Mouse (Mus musculus) gastrocnemius, adult 8-10 months (tissue): ENCODE data around the gene Syt3. TPM values are rescaled to one million over a fixed set of nuclear protein-coding genes. Genes with fewer than 3 reads are reported as not detected.

Source experiments
- DNase-seq, 2 experiments: peaks; one replicate each; pipeline ENCODE4 v3.0.0; 2022; ENCODE audit warnings: low spot score in 2 of 2
- total RNA-seq, 4 experiments: library from RNA; stranded (reverse); gene quantifications; 2 replicates each; pipeline ENCODE4 v1.2.4; 2022

Gene Syt3
- total RNA-seq, 4 experiments from 2014 or later, result 3.2 to 7.0 (median 5.2) TPM

GRCm38 (mm10) chr7:44405346-44406014, 21.6 kb downstream of the Syt3 start:
- peak; percentile 63 to 73 for DNase-seq

- no peak for DNase-seq
Observed at GRCm38 (mm10) chr7:44406015-44406355, 22.1 kb downstream of the Syt3 start.

- no peak for DNase-seq
Observed at GRCm38 (mm10) chr7:44411144-44411543, 27.2 kb downstream of the Syt3 start.

- no peak for DNase-seq
Observed at GRCm38 (mm10) chr7:44413307-44413706, 29.4 kb downstream of the Syt3 start.

DNA sequence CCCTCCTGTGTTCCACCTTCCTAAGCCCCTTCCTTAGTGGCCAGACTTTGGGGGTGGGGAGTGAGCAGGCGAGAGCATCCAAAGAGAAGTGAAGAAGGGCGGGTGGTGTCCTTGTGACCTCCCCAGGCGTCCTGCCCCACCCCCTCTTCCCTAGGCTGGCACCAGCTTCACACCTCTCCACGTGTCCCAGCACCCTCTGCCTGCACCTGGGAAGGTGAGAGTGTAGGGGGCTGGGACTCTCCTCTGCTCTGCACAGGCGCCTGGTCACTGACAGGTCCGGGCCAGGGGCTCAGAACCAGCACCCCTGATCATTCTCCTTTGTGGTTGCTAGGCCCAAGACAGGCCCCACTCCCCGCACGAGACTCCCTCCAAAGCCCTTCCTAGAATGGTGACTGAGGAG, 43.8 kb downstream of the Syt3 start:
- DNase-seq, result no peak

- DNase-seq, result no peak
Observed at GRCm38 (mm10) chr7:44428171-44428950, 44.5 kb downstream of the Syt3 start.

GRCm38 (mm10) chr7:44428968-44429521, 45.1 kb downstream of the Syt3 start, which contains the start of gene Lrrc4b:
TSS of gene Lrrc4b (plus strand) at chr7:44429018.
- DNase-seq, result no peak

GRCm38 (mm10) chr7:44429534-44430488, 45.9 kb downstream of the Syt3 start:
- DNase-seq, result no peak

DNA sequence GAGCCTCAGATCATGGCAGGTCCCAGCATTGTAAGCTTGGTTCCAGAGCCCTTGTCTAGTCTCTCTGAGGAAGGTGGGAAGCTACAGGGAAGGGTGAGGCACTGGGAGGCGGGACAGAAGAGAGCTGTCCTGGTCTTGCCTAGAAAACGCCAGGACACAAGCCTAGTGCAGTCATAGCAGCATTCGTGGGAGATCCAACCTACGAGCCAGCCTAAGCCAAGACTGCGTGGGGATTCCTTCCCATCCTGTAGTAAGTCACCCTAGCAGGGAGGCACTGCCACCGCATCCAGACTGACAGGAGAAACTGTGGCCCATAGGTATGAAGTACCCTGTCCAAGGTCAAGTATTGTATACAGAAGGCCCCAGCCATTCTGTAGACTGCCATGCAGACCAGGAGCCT, 48.6 kb downstream of the Syt3 start:
- no peak for DNase-seq

GRCm38 (mm10) chr7:44433371-44433770, 49.5 kb downstream of the Syt3 start:
- DNase-seq, result no peak

DNA sequence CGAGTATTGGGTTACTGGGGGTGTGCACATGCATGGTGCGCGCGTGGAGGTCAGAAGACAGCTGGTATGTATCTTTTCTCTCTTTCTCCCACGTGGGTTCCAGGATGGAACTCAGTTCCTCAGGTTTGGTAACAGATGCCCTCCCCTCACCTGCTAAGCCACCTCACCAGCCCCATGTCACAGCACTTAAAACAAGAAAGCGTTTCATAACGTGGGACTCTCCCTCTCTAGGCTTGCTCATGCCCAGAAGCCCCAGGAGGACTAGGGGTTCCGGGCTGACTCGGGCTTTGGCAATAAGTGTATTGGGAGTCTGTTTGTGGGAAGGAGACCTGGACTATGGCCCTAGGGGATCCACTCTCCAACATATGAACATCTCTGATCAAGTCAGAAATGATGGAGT, 50.2 kb downstream of the Syt3 start:
- no peak for DNase-seq

DNA sequence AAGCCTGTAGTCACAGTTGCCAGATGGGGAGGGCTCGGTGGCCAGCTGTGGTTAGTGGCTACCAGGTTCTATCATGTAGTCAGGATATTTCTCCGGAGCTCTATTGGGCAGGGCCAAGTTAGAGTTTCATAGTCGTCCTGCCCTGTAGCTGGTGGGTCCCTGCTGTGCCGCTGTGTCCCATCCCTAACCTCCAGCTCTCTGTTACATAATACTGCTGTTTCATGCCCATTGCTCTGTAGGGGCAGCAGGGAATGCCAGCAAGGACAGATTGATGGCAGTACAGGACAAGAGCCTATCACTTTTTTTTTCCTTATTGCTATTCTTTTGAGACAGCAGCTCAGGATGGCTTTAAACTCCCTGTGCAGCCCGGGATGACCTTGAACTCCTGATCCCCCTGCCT, 51.9 kb downstream of the Syt3 start:
- no peak for DNase-seq

DNA sequence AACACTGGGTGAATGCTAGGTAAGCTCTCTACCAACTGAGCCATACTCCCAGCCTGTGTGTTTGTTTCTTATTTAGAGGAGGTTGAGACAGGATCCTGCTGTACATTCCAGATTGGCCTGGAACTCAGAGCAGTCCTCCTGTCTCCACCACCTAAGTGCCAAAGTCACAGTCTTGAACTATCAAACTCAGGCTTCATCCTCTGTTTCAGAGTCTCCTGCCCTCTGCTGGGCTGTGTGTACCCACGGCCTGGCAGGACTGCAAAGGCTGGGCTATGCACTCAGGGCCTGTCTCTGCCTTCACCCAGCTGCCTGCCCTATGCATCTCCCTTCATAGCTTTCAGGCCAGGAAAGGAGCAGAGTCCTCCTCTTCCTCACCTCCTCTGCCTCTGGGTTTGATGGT, 52.4 kb downstream of the Syt3 start:
- DNase-seq, result no peak

DNA sequence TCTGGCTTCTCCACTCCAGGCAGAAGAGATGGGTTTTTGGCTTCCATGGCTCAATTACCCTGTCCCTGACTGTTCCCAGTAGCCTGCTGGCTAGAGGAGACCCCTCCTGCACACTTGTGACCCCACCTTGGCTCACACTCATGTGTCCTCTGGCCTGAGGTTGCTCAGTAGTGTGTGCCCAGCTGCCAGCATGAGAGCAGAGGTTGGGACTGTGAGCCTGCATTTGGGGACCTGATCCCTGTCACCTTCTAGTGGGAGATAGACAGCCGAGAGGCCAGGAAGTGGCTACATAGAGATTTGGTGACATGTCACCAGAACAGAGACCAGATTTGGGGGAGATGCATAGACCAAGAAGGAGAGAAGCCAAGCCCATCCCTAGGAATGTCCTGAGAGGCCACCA, 53.3 kb downstream of the Syt3 start:
- DNase-seq, result no peak

GRCm38 (mm10) chr7:44437933-44438332, 54.0 kb downstream of the Syt3 start:
- DNase-seq, result no peak

DNA sequence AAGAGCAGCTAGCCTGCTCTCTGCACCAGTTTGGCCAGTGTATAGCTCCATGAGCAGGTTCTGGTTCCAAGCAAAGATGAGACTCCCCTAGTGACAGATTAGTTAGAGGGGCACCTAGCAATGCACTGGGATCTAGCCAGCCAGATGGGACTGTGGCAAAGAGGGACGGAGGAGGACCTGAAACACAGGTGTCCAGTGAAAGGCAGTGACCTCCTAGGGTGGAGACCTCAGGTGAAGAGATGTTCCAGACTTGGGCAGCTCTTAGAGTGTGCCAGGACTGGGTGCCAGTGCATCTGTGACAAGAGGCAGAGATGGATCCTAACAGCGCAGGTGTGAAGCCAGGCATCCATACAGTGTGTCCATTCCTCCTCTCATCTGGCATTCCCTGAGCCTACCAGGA, 55.8 kb downstream of the Syt3 start:
- DNase-seq, result no peak

GRCm38 (mm10) chr7:44440479-44440878, 56.6 kb downstream of the Syt3 start:
- no peak for DNase-seq

DNA sequence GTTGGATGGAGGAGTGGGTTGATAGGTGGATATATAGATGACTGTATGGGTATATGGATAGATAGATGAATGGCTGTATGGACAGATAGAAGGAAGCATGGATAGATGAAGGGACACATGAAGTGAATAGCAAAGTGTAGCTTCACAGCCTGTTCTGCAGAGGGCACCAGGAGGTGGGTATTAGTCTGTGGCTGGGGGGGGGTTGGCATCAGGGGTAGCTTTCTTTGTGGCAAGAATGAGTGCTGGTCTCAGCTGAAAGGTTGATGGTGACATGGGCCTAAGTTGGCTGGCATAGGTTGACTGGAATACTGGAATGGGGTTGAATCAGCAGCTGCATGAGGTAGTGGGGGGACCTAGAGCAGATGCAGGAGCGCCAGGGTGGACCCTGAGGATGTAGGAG, 57.3 kb downstream of the Syt3 start:
- DNase-seq, result no peak

GRCm38 (mm10) chr7:44441648-44442109, 57.8 kb downstream of the Syt3 start:
- no peak for DNase-seq

DNA sequence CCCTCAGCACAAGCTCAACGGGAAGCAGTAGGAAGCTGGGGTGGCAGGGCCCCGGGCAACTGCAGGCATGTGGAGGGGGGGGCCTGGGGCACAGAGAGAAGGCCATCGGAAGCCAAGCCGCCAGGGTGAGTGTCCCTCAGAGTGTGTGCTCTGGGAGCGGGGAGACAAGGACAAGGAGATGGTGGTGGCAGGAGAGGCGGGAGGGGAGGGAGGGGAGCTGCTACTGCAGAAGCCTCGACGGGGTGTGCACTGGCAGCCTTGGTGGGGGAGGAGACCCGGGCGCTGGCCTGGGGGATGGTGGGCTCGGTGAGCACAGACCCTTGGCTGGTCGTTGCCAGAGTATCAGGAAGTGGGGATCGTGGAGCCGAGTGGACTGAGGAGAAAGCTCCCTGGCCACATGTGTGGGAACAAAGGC, 58.5 kb downstream of the Syt3 start:
- DNase-seq, result no peak
